Mouse (Mus musculus): ENCODE data around the gene Zcwpw1. TPM values are rescaled to one million over a fixed set of nuclear protein-coding genes. Genes with fewer than 3 reads are reported as not detected.

The Zcwpw1 gene
- 7.8 and 11.4 TPM in 2 replicates for polyA plus RNA-seq (2015; fragmentation: Nextera tagmentation; extraction: Ambion mirVana)

GRCm38 (mm10) chr5:137787151-137787928, at the start of gene Zcwpw1, which contains the start of gene Mepce:
Gene Zcwpw1, plus strand, starts transcription at chr5:137787798.
Gene Mepce, minus strand, starts transcription at chr5:137787655.
- Histone ChIP-seq H3K4me2 (peak within 1 kb of the TSS; percentile 95), H3K9me3 (replicated peaks) (no peaks in the 10 kb centered on the region), H3K27ac (peak within 1 kb of the TSS; percentile 100), H3K4me3 (peak within 1 kb of the TSS; percentile 86), H3K4me1 (replicated peaks) (peaks cover 38% of the 10 kb centered on the region), H3K36me3 (peaks cover 10% of the 10 kb centered on the region), H3K27me3 (no peaks in the 10 kb centered on the region), H3K9ac (peak within 1 kb of the TSS; percentile 90)
- under 1% methylated on average over 48 of the region's 48 CpGs for WGBS
- ATAC-seq (replicated peaks; ENCODE audit: insufficient number of reproducible peaks, insufficient read depth, low FRiP score, low read depth), result peak; percentile 54

DNA sequence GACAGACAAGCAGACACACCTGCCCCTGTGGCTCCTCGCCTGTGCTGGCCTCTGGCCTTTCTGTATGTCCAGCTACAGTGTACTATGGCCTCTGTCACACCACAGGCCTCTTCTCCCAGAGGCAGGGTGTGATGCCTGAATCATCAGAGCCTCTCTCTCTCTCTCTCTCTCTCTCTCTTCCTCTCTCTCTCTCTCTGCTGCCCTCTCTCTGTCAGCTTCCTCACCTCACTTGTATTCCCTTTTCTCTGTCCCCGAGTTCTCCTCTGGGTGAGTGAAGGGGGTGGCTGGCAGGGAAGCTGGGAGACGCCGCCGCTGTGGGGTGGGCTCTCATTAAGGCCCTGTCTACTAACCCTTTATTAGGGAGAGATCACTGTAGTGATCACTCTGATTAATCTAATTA, 49.1 kb upstream of the Zcwpw1 start:
- no peaks in the 10 kb centered on the region for H3K9me3 ChIP-seq (replicated peaks)
- no peak overlapping the region for H3K4me3 ChIP-seq
- H3K27ac ChIP-seq, result no peak overlapping the region
- no peak overlapping the region for H3K4me2 ChIP-seq
- no peak for ATAC-seq (replicated peaks; ENCODE audit: insufficient number of reproducible peaks, insufficient read depth, low FRiP score, low read depth)
- WGBS, result 57% methylated on average over 5 of the region's 5 CpGs
- no peaks in the 10 kb centered on the region for H3K27me3 ChIP-seq
- H3K9ac ChIP-seq, result no peak overlapping the region
- H3K36me3 ChIP-seq, result 0 out of 2 replicates have a peak, but pooled peaks cover 8% of the 10 kb centered on the region
- H3K4me1 ChIP-seq (replicated peaks), result peaks cover 15% of the 10 kb centered on the region

GRCm38 (mm10) chr5:137739471-137739870, 48.1 kb upstream of the Zcwpw1 start:
- H3K9me3 ChIP-seq (replicated peaks), result no peaks in the 10 kb centered on the region
- 0 out of 2 replicates have a peak, but pooled peaks cover 8% of the 10 kb centered on the region for H3K36me3 ChIP-seq
- no peak overlapping the region for H3K9ac ChIP-seq
- peaks cover 15% of the 10 kb centered on the region for H3K4me1 ChIP-seq (replicated peaks)
- no peak overlapping the region; the same call in 1 of the 2 replicates for H3K4me2 ChIP-seq
- H3K27ac ChIP-seq, result no peak overlapping the region
- no peaks in the 10 kb centered on the region for H3K27me3 ChIP-seq
- WGBS, result 69% methylated on average over 9 of the region's 9 CpGs
- H3K4me3 ChIP-seq, result no peak overlapping the region; the same call in 1 of the 2 replicates
- ATAC-seq (replicated peaks; ENCODE audit: insufficient number of reproducible peaks, insufficient read depth, low FRiP score, low read depth), result no peak

DNA sequence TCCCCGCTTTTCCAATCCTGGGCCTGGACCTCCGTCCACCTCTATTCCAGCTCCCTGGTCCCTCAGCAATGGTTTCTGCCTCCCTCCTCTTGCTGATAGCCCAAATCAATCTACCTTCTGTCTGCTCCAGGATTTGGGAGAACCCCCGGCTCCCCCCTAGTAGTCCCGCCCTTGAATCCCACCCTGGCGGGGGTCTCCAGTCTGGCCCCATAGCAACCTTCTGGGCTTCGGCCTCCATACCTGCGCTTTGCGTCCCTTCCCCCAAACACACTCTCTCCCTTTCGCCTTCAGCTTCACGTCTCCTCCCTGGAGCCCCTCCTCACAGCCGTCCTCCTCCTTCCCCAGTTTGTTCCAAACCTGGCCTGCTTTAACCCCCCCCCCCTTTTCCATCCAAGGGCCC, 47.1 kb upstream of the Zcwpw1 start:
- no peaks in the 10 kb centered on the region for H3K27me3 ChIP-seq
- peak overlapping the region; percentile 90 for H3K4me2 ChIP-seq
- H3K4me3 ChIP-seq, result peak overlapping the region; percentile 67
- peaks cover 19% of the 10 kb centered on the region for H3K4me1 ChIP-seq (replicated peaks)
- ATAC-seq (replicated peaks; ENCODE audit: insufficient number of reproducible peaks, insufficient read depth, low FRiP score, low read depth), result no peak
- H3K9me3 ChIP-seq (replicated peaks), result no peaks in the 10 kb centered on the region
- peak overlapping the region; percentile 75; the same call in 1 of the 2 replicates for H3K27ac ChIP-seq
- 0 out of 2 replicates have a peak, but pooled peaks cover 8% of the 10 kb centered on the region for H3K36me3 ChIP-seq
- WGBS, result 23% methylated on average over 11 of the region's 11 CpGs
- H3K9ac ChIP-seq, result peak overlapping the region; percentile 77

GRCm38 (mm10) chr5:137741023-137741931, 46.3 kb upstream of the Zcwpw1 start, which contains the start of gene Nyap1:
Gene Nyap1, minus strand, starts transcription at chr5:137741607.
- Histone ChIP-seq H3K27ac (peak within 1 kb of the TSS; percentile 75), H3K9ac (peak within 1 kb of the TSS; percentile 77), H3K4me1 (replicated peaks) (peaks cover 19% of the 10 kb centered on the region), H3K27me3 (no peaks in the 10 kb centered on the region), H3K4me2 (peak within 1 kb of the TSS; percentile 90), H3K4me3 (peak within 1 kb of the TSS; percentile 67), H3K9me3 (replicated peaks) (no peaks in the 10 kb centered on the region), H3K36me3 (0 out of 2 replicates have a peak, but pooled peaks cover 3% of the 10 kb centered on the region)
- peak; percentile 82 for ATAC-seq (replicated peaks; ENCODE audit: insufficient number of reproducible peaks, insufficient read depth, low FRiP score, low read depth)
- under 1% methylated on average over 71 of the region's 71 CpGs for WGBS

DNA sequence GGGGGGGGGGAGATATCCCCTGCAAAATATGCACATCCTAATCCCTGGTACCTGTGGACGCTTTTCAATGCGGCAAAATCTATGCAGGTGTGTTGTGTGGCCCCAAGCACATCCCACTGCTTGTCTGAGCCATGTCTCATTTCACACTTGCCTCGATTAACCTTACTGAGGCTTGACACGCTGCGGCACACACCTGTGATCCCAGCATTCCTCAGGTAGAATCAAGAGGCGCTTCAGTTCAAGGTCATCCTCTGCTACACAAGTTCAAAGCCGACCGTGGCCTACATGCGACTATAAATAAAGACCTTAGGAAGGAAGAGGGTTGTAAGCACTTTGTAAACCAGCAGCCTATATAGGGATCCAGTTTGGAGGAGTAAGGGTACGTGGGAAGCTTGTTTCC, 45.5 kb upstream of the Zcwpw1 start:
- H3K36me3 ChIP-seq, result 0 out of 2 replicates have a peak, but pooled peaks cover under 1% of the 10 kb centered on the region
- H3K27me3 ChIP-seq, result no peaks in the 10 kb centered on the region
- no peaks in the 10 kb centered on the region for H3K9me3 ChIP-seq (replicated peaks)
- peak overlapping the region; percentile 67 for H3K4me3 ChIP-seq
- no peak overlapping the region for H3K27ac ChIP-seq
- ATAC-seq (replicated peaks; ENCODE audit: insufficient number of reproducible peaks, insufficient read depth, low FRiP score, low read depth), result no peak
- H3K4me1 ChIP-seq (replicated peaks), result peaks cover 19% of the 10 kb centered on the region
- peak overlapping the region; percentile 77; the same call in 1 of the 2 replicates for H3K9ac ChIP-seq
- WGBS, result 53% methylated on average over 10 of the region's 10 CpGs
- H3K4me2 ChIP-seq, result peak overlapping the region; percentile 90

- H3K4me2 ChIP-seq, result no peak overlapping the region
- WGBS, result 92% methylated on average over 6 of the region's 6 CpGs
- no peak overlapping the region for H3K27ac ChIP-seq
- no peaks in the 10 kb centered on the region for H3K27me3 ChIP-seq
- H3K9me3 ChIP-seq (replicated peaks), result no peaks in the 10 kb centered on the region
- H3K36me3 ChIP-seq, result no peaks in the 10 kb centered on the region
- H3K4me1 ChIP-seq (replicated peaks), result peaks cover 24% of the 10 kb centered on the region
- ATAC-seq (replicated peaks; ENCODE audit: insufficient number of reproducible peaks, insufficient read depth, low FRiP score, low read depth), result no peak
- H3K9ac ChIP-seq, result no peak overlapping the region
- H3K4me3 ChIP-seq, result no peak overlapping the region
Measured at GRCm38 (mm10) chr5:137742836-137743235, 44.8 kb upstream of the Zcwpw1 start.

DNA sequence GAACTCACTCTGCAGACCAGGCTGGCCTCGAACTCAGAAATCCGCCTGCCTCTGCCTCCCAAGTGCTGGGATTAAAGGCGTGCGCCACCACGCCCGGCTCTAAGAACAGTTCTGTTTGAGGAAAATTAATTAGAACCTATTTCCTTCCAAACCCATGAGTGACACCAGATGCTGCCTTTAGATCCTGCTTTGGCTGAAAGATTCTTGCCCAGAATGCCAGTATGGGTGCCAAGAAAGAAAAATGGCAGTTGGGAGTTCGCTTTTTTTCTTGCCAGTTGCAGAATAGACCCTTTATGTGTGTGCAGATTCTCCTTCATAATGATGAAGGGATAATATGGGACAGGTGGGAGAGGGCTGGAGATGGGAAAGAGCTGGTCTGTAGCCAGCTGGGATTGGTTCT, 43.4 kb upstream of the Zcwpw1 start:
- no peaks in the 10 kb centered on the region for H3K36me3 ChIP-seq
- WGBS, result 95% methylated on average over 7 of the region's 7 CpGs
- no peak overlapping the region for H3K4me3 ChIP-seq
- H3K27me3 ChIP-seq, result no peaks in the 10 kb centered on the region
- no peak overlapping the region for H3K27ac ChIP-seq
- no peaks in the 10 kb centered on the region for H3K9me3 ChIP-seq (replicated peaks)
- H3K4me2 ChIP-seq, result no peak overlapping the region
- no peak overlapping the region for H3K9ac ChIP-seq
- no peak for ATAC-seq (replicated peaks; ENCODE audit: insufficient number of reproducible peaks, insufficient read depth, low FRiP score, low read depth)
- H3K4me1 ChIP-seq (replicated peaks), result peaks cover 36% of the 10 kb centered on the region

GRCm38 (mm10) chr5:137745214-137746171, 42.1 kb upstream of the Zcwpw1 start, which contains the start of gene Tsc22d4:
Gene Tsc22d4, plus strand, starts transcription at chr5:137745730.
- peak; percentile 88 for ATAC-seq (replicated peaks; ENCODE audit: insufficient number of reproducible peaks, insufficient read depth, low FRiP score, low read depth)
- Histone ChIP-seq H3K9ac (peak within 1 kb of the TSS; percentile 91), H3K27ac (peak within 1 kb of the TSS; percentile 98), H3K36me3 (no peaks in the 10 kb centered on the region), H3K4me3 (peak within 1 kb of the TSS; percentile 83), H3K4me1 (replicated peaks) (peaks cover 38% of the 10 kb centered on the region), H3K27me3 (no peaks in the 10 kb centered on the region), H3K9me3 (replicated peaks) (no peaks in the 10 kb centered on the region), H3K4me2 (peak within 1 kb of the TSS; percentile 98)
- 3% methylated on average over 28 of the region's 28 CpGs for WGBS

- Histone ChIP-seq H3K9ac (peak overlapping the region; percentile 91), H3K4me3 (peak overlapping the region; percentile 83), H3K4me1 (replicated peaks) (peaks cover 43% of the 10 kb centered on the region), H3K36me3 (no peaks in the 10 kb centered on the region), H3K27ac (peak overlapping the region; percentile 98), H3K27me3 (no peaks in the 10 kb centered on the region), H3K9me3 (replicated peaks) (no peaks in the 10 kb centered on the region), H3K4me2 (peak overlapping the region; percentile 98)
- ATAC-seq (replicated peaks; ENCODE audit: insufficient number of reproducible peaks, insufficient read depth, low FRiP score, low read depth), result peak; percentile 38
- under 1% methylated on average over 20 of the region's 20 CpGs for WGBS
Measured at GRCm38 (mm10) chr5:137746282-137746850, 41.2 kb upstream of the Zcwpw1 start.
